Mouse (Mus musculus) CD4-positive naive resting alpha-beta T cell, adult 76 days (primary cell): ENCODE measurements around the gene Igsf8. TPM values are rescaled to one million over a fixed set of nuclear protein-coding genes. Genes with fewer than 3 reads are reported as not detected.

ENCODE experiments used
- total RNA-seq: library from RNA; stranded (reverse); gene quantifications from one replicate; pipeline ENCODE4 v1.2.4, GENCODE M21; 2023

Gene Igsf8
- 18.8 TPM for total RNA-seq

DNA sequence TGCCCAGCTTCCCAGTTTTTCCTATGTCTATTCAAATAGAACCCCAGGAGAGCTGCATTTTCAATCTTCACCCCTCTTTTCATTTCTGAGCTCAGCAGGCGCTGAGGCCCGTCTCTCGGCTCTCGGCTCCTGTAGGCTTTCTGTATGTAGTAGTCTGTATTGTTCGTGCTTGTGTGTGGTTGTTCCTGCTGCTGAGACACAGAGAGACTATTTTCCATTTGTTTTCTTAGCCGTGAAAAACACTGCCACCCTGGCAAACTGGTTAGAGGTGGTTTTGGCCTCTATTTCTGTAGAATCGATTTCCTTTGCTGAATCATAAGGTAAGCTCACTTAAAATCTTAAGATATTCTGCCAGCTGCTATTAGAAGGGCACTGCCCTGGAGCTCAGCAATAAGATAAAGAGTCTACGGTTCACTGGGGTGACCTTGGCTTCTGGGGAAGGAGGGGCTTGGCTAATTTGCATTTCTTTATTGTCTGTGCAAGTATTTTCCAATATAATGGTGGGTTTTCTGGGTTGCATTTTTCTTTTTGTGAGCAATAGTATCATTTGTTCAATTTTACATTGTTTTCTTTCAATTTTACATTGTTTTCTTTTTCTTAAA lies at the start of gene Igsf8:
Gene Igsf8 (plus strand): TSS at position 165 of the 602 bp plus-strand sequence.

DNA sequence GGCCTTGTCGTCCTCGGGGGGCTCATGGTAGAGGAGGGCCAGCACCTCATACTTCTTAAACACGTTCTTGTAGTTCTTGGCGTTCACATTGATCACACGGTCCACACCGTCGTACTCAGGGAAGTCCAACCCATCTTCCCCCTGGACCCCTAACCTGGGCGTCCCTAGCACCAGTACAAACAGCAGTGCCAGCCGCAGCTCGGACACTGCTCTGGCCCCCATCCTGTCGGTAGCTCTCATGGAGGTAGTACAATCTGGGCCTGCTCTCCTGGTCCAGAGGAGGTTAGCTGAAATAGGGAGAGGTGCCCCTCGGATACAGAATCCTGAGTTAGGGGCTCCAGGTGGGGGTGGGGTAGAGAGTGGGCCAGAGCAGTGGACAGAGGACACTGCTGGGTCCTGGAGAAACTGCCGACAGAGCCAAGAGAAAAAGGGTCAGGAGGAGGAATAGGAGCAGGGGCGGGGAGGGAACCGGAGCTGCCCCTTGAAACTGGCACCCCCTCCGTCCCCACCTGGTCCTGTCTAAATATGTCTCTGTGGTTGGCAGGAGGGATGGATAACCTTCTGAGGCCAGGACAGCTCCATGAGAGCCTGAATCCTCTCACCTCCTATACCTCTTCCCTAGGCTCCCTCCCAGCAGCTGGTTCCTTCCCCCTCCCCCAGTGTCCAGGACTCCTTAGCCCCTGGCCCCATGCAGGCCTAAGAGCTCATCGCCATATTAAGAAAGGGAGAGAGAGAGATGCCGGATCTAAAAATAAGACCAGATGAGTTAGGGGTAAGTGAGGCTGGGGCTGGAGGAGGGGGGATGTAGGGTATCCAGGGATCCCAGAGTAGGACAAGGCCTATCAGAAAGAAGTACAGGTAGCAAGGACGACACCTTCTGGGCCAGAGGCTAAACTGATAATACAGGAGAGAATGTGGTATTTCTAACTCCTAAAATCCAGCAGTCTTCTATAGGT lies 41.7 kb upstream of the Igsf8 start, which contains the start of gene Casq1:
Gene Casq1 (minus strand): TSS at position 418 of the 956 bp plus-strand sequence.

DNA sequence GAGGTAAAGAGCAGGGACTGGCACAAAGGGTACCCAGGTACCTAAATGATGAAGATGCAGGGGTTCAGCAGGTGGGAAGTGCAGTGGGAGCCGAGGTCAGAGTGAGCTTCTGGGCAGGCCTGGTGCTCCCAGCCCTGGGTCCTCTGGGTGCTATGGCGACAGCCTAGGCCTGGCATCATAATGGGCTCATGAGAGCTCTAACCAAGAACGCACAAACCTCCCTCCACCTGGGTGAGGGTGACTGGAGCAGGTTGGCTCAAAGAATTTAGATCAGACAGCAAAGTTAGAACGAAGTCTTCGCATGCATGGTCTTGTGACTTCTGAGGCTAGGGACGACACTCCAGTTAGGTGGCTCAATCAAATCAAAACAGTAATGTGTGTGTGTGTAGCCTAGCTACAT lies 3.1 kb upstream of the Igsf8 start, which contains the start of gene Atp1a4:
Gene Atp1a4 (minus strand): TSS at position 101 of the 400 bp plus-strand sequence.

DNA sequence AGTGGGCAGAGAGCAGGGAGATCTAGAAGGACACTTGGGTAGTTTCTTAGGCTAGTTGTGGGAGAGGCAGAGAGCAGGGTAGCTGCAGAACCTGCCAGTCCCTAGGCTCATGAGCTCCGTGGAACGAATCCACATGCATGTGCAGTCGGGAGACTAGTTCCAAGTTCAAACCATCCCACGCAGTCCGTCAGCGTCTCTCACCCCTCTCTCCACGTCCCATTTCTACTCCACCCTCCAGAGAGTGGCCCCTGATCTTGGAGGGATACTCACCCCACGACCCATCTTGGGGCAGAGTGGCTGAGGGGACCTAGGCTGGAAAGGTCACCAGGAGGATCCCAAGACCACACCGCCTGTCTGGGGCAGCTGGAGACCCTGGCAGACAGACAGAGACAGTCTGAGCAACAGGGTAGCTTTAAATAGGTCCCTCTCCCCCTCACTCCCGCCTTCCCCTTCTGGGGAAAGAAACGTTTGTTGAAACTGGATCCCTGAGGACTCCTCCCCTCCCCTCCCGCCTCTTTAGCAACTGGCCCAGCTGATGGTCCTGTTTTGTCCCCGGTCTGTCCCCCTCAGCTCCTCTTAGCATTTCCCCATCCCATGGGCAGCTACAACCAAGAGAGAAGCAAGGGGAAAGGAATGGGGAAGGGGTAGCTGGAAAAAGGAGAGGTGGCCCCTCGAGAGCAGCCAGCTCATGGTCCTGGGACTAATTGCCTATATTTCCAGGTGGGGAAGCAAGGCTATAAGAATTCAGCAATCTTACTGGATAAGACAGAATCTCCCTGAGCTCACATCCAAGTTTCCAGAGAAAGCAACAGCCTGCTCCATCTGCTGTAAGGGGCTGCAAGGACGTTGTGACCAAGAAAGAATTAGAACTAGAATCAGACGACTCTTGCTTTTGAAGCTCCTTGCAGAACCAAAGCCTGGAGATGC lies 36.4 kb downstream of the Igsf8 start, which contains the start of gene Atp1a2:
Gene Atp1a2 (minus strand): TSS at position 454 of the 927 bp plus-strand sequence.

DNA sequence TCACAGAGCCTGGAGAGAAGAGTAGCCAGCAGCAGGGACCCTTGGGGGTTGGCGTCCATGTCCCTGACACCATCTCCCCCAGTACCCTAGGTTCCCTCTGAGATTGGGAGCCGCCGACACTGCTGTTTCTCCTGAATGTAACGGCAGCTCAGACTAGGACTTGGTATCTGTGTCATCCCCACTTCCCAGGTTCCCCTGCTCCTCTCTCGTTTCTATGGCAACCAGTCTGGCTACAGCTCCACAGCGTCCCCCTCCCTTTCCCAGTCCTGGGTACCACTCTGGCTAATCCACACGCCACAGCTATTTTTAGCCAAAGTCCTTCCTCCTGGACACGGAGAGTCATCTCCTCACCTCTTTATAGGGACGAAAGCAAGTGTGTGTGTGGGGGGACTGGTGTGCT lies 67.7 kb downstream of the Igsf8 start, which contains the start of gene Kcnj9:
Gene Kcnj9 (minus strand): TSS at position 188 of the 400 bp plus-strand sequence.

DNA sequence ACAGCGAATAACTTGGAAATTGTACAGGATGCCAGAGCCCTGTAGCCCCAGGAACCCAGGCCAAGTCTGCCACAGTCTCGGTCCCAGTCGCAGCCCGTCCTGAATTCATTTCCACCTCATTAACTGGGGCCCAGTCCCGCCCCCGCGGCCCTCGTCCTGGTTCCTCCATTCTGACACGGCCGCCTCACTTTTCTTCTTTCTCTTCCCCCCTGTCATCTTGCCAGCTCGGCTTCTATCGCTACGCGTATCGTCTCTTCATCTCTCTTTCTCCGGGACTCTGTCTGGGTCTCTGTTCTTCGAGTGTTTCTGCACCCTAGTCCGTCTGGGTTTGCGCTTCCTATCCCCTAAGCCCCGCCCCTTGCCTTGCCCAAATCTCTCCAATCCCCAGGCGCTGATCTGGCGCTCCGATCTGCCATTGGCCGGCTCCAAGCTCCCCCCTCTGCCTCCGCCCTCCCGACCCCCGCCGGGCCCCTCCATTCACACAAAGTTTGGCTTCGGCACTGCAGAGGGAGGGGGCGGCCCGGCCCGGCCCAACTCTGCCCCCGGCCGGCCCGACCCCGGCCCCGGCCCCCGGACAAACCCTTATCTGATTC lies 79.4 kb downstream of the Igsf8 start, which contains the start of gene Kcnj10:
Gene Kcnj10 (plus strand): TSS at position 482 of the 593 bp plus-strand sequence.

Other genes starting within 250 kb of the Igsf8 start
- gene Vangl2, start 233.2 kb upstream of the Igsf8 start, total RNA-seq, result 1.4 TPM
- not detected for gene Nhlh1, start 204.1 kb upstream of the Igsf8 start, total RNA-seq
- gene Copa, start 179.1 kb upstream of the Igsf8 start, total RNA-seq, result 158 TPM
- 88.7 TPM for gene Ncstn, start 178.8 kb upstream of the Igsf8 start, total RNA-seq
- gene Pex19, start 134.9 kb upstream of the Igsf8 start, total RNA-seq, result 59.1 TPM
- gene Dcaf8, start 113.6 kb upstream of the Igsf8 start, total RNA-seq, result 108 TPM
- gene Pea15a, start 54.8 kb upstream of the Igsf8 start, total RNA-seq, result 57.4 TPM
- not detected for gene Casq1, start 41.8 kb upstream of the Igsf8 start, total RNA-seq
- not detected for gene Atp1a4, start 3.2 kb upstream of the Igsf8 start, total RNA-seq
- not detected for gene Atp1a2, start 36.4 kb downstream of the Igsf8 start, total RNA-seq
- gene Kcnj9, start 67.7 kb downstream of the Igsf8 start, total RNA-seq, result 0.26 TPM
- 1.5 TPM for gene Kcnj10, start 79.6 kb downstream of the Igsf8 start, total RNA-seq
- 29.3 TPM for gene Pigm, start 114.9 kb downstream of the Igsf8 start, total RNA-seq
- gene Slamf9, start 213.7 kb downstream of the Igsf8 start, total RNA-seq, result 0.59 TPM
- 1.3 TPM for gene Igsf9, start 220.1 kb downstream of the Igsf8 start, total RNA-seq
- 182 TPM for gene Tagln2, start 238.4 kb downstream of the Igsf8 start, total RNA-seq